Mouse (Mus musculus) lung, adult 2 months (tissue): ENCODE data around the gene Zfp128.

Experiments used
- CTCF ChIP-seq: fragments of 200-500 bp; IDR thresholded peaks from 2 replicates; pipeline ENCODE4 v1.5.1; 2011; ENCODE audit warnings: mild to moderate bottlenecking, low read length, control low read depth; ENCODE audit not compliant: insufficient read depth
- POLR2A ChIP-seq: fragments of 200-500 bp; IDR thresholded peaks from 2 replicates; pipeline ENCODE4 v1.6.1; 2011; ENCODE audit warnings: low read depth, mild to moderate bottlenecking, control low read depth, low read length, borderline replicate concordance; ENCODE audit errors: extremely low read depth

DNA sequence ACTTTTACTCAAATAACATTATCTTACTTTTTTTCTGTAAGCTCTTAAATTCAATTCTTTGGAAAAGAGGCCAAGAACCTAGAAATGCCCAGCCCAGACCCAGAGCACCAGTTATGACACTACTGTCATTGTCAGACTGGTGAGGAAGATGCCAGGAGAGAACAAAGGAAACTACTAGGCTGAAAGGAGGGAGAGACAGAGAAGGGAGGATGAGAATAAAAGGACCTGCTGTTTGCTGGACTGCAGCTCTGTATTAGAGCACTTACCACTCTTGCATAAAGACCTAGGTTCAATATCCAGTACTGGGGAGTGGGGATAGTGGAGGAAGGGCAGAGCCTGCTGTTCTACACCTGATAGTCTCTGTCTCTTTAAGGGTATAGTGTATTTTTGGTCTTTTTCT, 941 bp upstream of the Zfp128 start:
- TF ChIP-seq CTCF: no peak
- TF ChIP-seq POLR2A: no peak
